Mouse (Mus musculus) telencephalon, adult 2 months (tissue): Measurements from ENCODE around the gene Rras2.

Source experiments
- DNase-seq: peaks from one replicate; pipeline ENCODE4 v3.0.0-alpha.2; 2011; ENCODE audit warnings: low read depth, low spot score

Gene Rras2

GRCm38 (mm10) chr7:114071851-114072616 is 45.5 kb downstream of the Rras2 start:
- DNase-seq = no peak

GRCm38 (mm10) chr7:114071395-114071794 is 46.2 kb downstream of the Rras2 start:
- DNase-seq = no peak

GRCm38 (mm10) chr7:114070458-114070840 is 47.1 kb downstream of the Rras2 start:
- no peak for DNase-seq

- DNase-seq = no peak
Observed at GRCm38 (mm10) chr7:114069726-114070457, 47.7 kb downstream of the Rras2 start.

- DNase-seq = no peak
Observed at GRCm38 (mm10) chr7:114068956-114069533, 48.5 kb downstream of the Rras2 start.

GRCm38 (mm10) chr7:114066529-114067178 is 50.9 kb downstream of the Rras2 start:
- DNase-seq = no peak

GRCm38 (mm10) chr7:114065407-114066185 is 52.0 kb downstream of the Rras2 start:
- no peak for DNase-seq

- no peak for DNase-seq
Observed at GRCm38 (mm10) chr7:114063966-114064365, 53.6 kb downstream of the Rras2 start.

- peak; percentile 73 for DNase-seq
Observed at GRCm38 (mm10) chr7:114063534-114063933, 54.0 kb downstream of the Rras2 start.

GRCm38 (mm10) chr7:114062451-114062850 is 55.1 kb downstream of the Rras2 start:
- no peak for DNase-seq

- DNase-seq = no peak
Observed at GRCm38 (mm10) chr7:114060445-114060844, 57.1 kb downstream of the Rras2 start.

- no peak for DNase-seq
Observed at GRCm38 (mm10) chr7:114058927-114059441, 58.6 kb downstream of the Rras2 start.

- DNase-seq = no peak
Observed at GRCm38 (mm10) chr7:114058166-114058565, 59.4 kb downstream of the Rras2 start.

GRCm38 (mm10) chr7:114053720-114054119 is 63.9 kb downstream of the Rras2 start:
- DNase-seq = no peak

- no peak for DNase-seq
Observed at GRCm38 (mm10) chr7:114045814-114046213, 71.8 kb downstream of the Rras2 start.

GRCm38 (mm10) chr7:114043929-114044549 is 73.5 kb downstream of the Rras2 start:
- no peak for DNase-seq

- DNase-seq = no peak
Observed at GRCm38 (mm10) chr7:114042973-114043928, 74.3 kb downstream of the Rras2 start.

GRCm38 (mm10) chr7:114041349-114041748 is 76.2 kb downstream of the Rras2 start:
- DNase-seq = no peak

- no peak for DNase-seq
Observed at GRCm38 (mm10) chr7:114037237-114037636, 80.3 kb downstream of the Rras2 start.
